Mouse (Mus musculus) MEL (cell line): ENCODE measurements around the gene Patz1. TPM values are rescaled to one million over a fixed set of nuclear protein-coding genes. Genes with fewer than 3 reads are reported as not detected.

Source experiments
- DNase-seq: peaks from one replicate; pipeline ENCODE4 v3.0.0; 2011; ENCODE audit warnings: low read depth, low spot score
- H3K27ac ChIP-seq: 2 replicates; pipeline ENCODE4 v1.5.1; 2012; ENCODE audit warnings: low read depth, mild to moderate bottlenecking, control low read depth, low read length, moderate library complexity; ENCODE audit not compliant: control insufficient read depth
- H3K27me3 ChIP-seq, 2 experiments: fragments of 150-350 bp in 1 of 2; sonication (generic) in 1 of 2; 2 replicates each; pipeline ENCODE4 v1.6.1; 2012; ENCODE audit warnings: low read length in 2 of 2, mild to moderate bottlenecking in 2 of 2, improper control_type of control experiment in 1 of 2, moderate library complexity in 1 of 2; ENCODE audit not compliant: insufficient read depth in 2 of 2, control insufficient read depth in 1 of 2
- H3K36me3 ChIP-seq, 2 experiments: 2 replicates each; pipeline ENCODE4 v1.6.1; 2012 to 2014; ENCODE audit warnings: low read length in 2 of 2, improper control_type of control experiment in 1 of 2, inconsistent platforms in 1 of 2, mild to moderate bottlenecking in 1 of 2; ENCODE audit not compliant: insufficient read depth in 2 of 2, control insufficient read depth in 1 of 2
- H3K4me1 ChIP-seq, 2 experiments: fragments of 150-350 bp in 1 of 2; sonication (generic) in 1 of 2; 2 replicates each; pipeline ENCODE4 v1.6.1; 2012; ENCODE audit warnings: low read length in 2 of 2, improper control_type of control experiment in 1 of 2, mild to moderate bottlenecking in 1 of 2; ENCODE audit not compliant: insufficient read depth in 2 of 2, control insufficient read depth in 1 of 2
- H3K4me3 ChIP-seq, 2 experiments: fragments of 150-350 bp in 1 of 2; sonication (generic) in 1 of 2; 2 replicates each; pipeline ENCODE4 v1.5.1; 2012; ENCODE audit warnings: low read depth in 2 of 2, low read length in 2 of 2, mild to moderate bottlenecking in 2 of 2, moderate library complexity in 2 of 2, control low read depth in 1 of 2, improper control_type of control experiment in 1 of 2; ENCODE audit not compliant: control insufficient read depth in 1 of 2, insufficient read depth in 1 of 2
- H3K79me2 ChIP-seq: 2 replicates; pipeline ENCODE4 v1.6.1; 2012; ENCODE audit warnings: mild to moderate bottlenecking, low read length, moderate library complexity; ENCODE audit not compliant: control insufficient read depth, poor library complexity, insufficient read depth
- H3K9ac ChIP-seq: 2 replicates; pipeline ENCODE4 v1.6.1; 2012; ENCODE audit warnings: low read depth, mild to moderate bottlenecking, control low read depth, low read length, moderate library complexity; ENCODE audit not compliant: control insufficient read depth, poor library complexity, severe bottlenecking
- H3K9me3 ChIP-seq: fragments of 150-350 bp; sonication (generic); replicated peaks from 2 replicates; pipeline ENCODE4 v1.6.1; 2012; ENCODE audit warnings: mild to moderate bottlenecking, low read length, improper control_type of control experiment, moderate library complexity; ENCODE audit not compliant: insufficient read depth
- CTCF ChIP-seq, 3 experiments: IDR thresholded peaks in 2 of 3; conservative IDR thresholded peaks in 1 of 3; 2 replicates each; pipeline ENCODE4 v1.5.1; 2011 to 2012; ENCODE audit warnings: low read length in 3 of 3, low read depth in 2 of 3, mild to moderate bottlenecking in 2 of 3, improper control_type of control experiment in 1 of 3, inconsistent platforms in 1 of 3, mixed read lengths in 1 of 3, moderate library complexity in 1 of 3; ENCODE audit not compliant: control insufficient read depth in 1 of 3, insufficient read depth in 1 of 3, poor library complexity in 1 of 3, severe bottlenecking in 1 of 3
- ELF1 ChIP-seq: IDR thresholded peaks from 2 replicates; pipeline ENCODE4 v1.6.1; 2014; ENCODE audit warnings: low read depth, mild to moderate bottlenecking, inconsistent platforms, low read length, improper control_type of control experiment, moderate library complexity
- EP300 ChIP-seq, 2 experiments: IDR thresholded peaks; 2 replicates each; pipeline ENCODE4 v1.6.1; 2011; ENCODE audit warnings: improper control_type of control experiment in 2 of 2, low read length in 2 of 2, low read depth in 1 of 2, mild to moderate bottlenecking in 1 of 2
- GATA1 ChIP-seq: IDR thresholded peaks from 2 replicates; pipeline ENCODE4 v1.6.1; 2011; ENCODE audit warnings: low read depth, low read length, improper control_type of control experiment
- HCFC1 ChIP-seq: IDR thresholded peaks from 2 replicates; pipeline ENCODE4 v1.6.1; 2012; ENCODE audit warnings: low read depth, mild to moderate bottlenecking, inconsistent platforms, low read length, improper control_type of control experiment, moderate library complexity
- KAT2A ChIP-seq: conservative IDR thresholded peaks from 2 replicates; pipeline ENCODE4 v1.6.1; 2012; ENCODE audit warnings: low read depth, low read length, improper control_type of control experiment, inconsistent platforms
- MAZ ChIP-seq: IDR thresholded peaks from 2 replicates; pipeline ENCODE4 v1.6.1; 2012; ENCODE audit warnings: low read depth, mild to moderate bottlenecking, inconsistent platforms, low read length, improper control_type of control experiment
- MXI1 ChIP-seq: IDR thresholded peaks from 2 replicates; pipeline ENCODE4 v1.6.1; 2011; ENCODE audit warnings: mild to moderate bottlenecking, low read depth, low read length, improper control_type of control experiment
- MYB ChIP-seq: IDR thresholded peaks from 2 replicates; pipeline ENCODE4 v1.6.1; 2011; ENCODE audit warnings: mild to moderate bottlenecking, low read depth, low read length, improper control_type of control experiment
- POLR2A ChIP-seq, 2 experiments: IDR thresholded peaks; 2 replicates each; pipeline ENCODE4 v1.6.1; 2011 to 2012; ENCODE audit warnings: low read length in 2 of 2, mild to moderate bottlenecking in 2 of 2, control low read depth in 1 of 2, improper control_type of control experiment in 1 of 2, low read depth in 1 of 2, moderate library complexity in 1 of 2; ENCODE audit not compliant: control insufficient read depth in 1 of 2, insufficient read depth in 1 of 2, poor library complexity in 1 of 2
- RAD21 ChIP-seq: IDR thresholded peaks from 2 replicates; pipeline ENCODE4 v1.6.1; 2011; ENCODE audit warnings: mild to moderate bottlenecking, low read depth, low read length, improper control_type of control experiment
- SIN3A ChIP-seq: IDR thresholded peaks from 2 replicates; pipeline ENCODE4 v1.6.1; 2012; ENCODE audit warnings: low read length, improper control_type of control experiment, inconsistent platforms
- SMC3 ChIP-seq: IDR thresholded peaks from 2 replicates; pipeline ENCODE4 v1.6.1; 2011; ENCODE audit warnings: low read depth, low read length, improper control_type of control experiment
- TAL1 ChIP-seq: IDR thresholded peaks from 2 replicates; pipeline ENCODE4 v1.6.1; 2012; ENCODE audit warnings: mild to moderate bottlenecking, inconsistent platforms, low read length, moderate library complexity, mixed read lengths
- TCF12 ChIP-seq: IDR thresholded peaks from 2 replicates; pipeline ENCODE4 v1.6.1; 2014; ENCODE audit warnings: low read depth, mild to moderate bottlenecking, inconsistent platforms, low read length, improper control_type of control experiment, moderate library complexity
- ZC3H11A ChIP-seq: IDR thresholded peaks from 2 replicates; pipeline ENCODE4 v1.6.1; 2012; ENCODE audit warnings: low read depth, mild to moderate bottlenecking, inconsistent platforms, low read length, improper control_type of control experiment
- ZKSCAN1 ChIP-seq: IDR thresholded peaks from 2 replicates; pipeline ENCODE4 v1.6.1; 2012; ENCODE audit warnings: low read depth, mild to moderate bottlenecking, inconsistent platforms, low read length, improper control_type of control experiment, moderate library complexity
- polyA plus RNA-seq, 2 experiments: library from polyadenylated mRNA; stranded (reverse) in 1 of 2; unstranded in 1 of 2; fragments of >175 nt in 1 of 2; fragments of >200 nt in 1 of 2; gene quantifications; 2 replicates each; pipeline versions ENCODE4 v1.2.1 to v1.2.4; 2012; ENCODE audit warnings: low replicate concordance in 2 of 2, low read depth in 1 of 2; ENCODE audit not compliant: insufficient read length in 2 of 2, insufficient read depth in 1 of 2, missing spikeins in 1 of 2
- total RNA-seq: library from RNA; depleted of rRNA; stranded (reverse); fragments of 300-350 nt; gene quantifications from 2 replicates; pipeline ENCODE4 v1.2.3, GENCODE M21; 2012

Patz1 gene
- total and polyA plus RNA-seq, 3 experiments = 63.1 to 63.5 TPM; not detected in 1

DNA sequence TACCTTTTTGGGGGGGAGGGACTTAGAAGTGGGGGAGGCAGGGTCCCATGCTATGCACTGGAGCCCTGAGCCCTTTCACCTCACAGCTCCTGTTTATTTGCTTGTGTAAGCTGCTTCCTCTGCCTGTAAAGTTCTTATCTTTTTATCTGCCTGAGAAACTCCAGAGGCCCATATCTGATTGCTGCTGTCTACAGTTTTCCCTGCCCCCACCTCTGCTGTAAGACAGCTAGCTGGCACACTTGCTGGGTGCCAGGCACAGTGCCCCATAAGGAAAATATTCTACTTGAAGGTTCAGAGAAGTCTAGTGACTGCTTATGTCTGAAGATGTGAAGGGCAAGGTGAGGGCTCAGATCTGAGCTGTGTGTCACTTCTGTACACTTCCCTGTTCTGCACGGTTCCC, 24.6 kb downstream of the Patz1 start (continued):
- peak; percentile 34 for TF ChIP-seq SIN3A

GRCm38 (mm10) chr11:3314148-3314547, 25.5 kb downstream of the Patz1 start:
- no peak for TF ChIP-seq ZKSCAN1
- peak in 1 of 2 experiments; percentile 57; a peak in 1 of 4 replicates for TF ChIP-seq EP300 (IDR thresholded peaks at IDR 0.05; ENCODE audit: low read depth in 1 of 2, low read length in 2 of 2)
- TF ChIP-seq GATA1 = no peak
- 0 out of 2 replicates have a peak, but pooled peaks have one; percentile 14 for TF ChIP-seq TCF12
- 0 out of 2 replicates have a peak, but pooled peaks have one; percentile 28 for TF ChIP-seq HCFC1
- TF ChIP-seq MXI1 = no peak
- peak; percentile 25; the same call in 1 of the 2 replicates for TF ChIP-seq SIN3A
- TF ChIP-seq SMC3 = peak; percentile 45; the same call in 1 of the 2 replicates
- peak; percentile 72; the same call in 1 of the 2 replicates for TF ChIP-seq MAZ
- no peak for TF ChIP-seq MYB
- TF ChIP-seq POLR2A (IDR thresholded peaks at IDR 0.05; ENCODE audit: control insufficient read depth in 1 of 2, insufficient read depth in 1 of 2, low read depth in 1 of 2, low read length in 2 of 2, poor library complexity in 1 of 2) = no peak
- TF ChIP-seq ELF1 = 0 out of 2 replicates have a peak, but pooled peaks have one; percentile 26
- TF ChIP-seq CTCF (IDR thresholded peaks at IDR 0.05 in 2 of 3, conservative IDR thresholded peaks at IDR 0.05 in 1 of 3; ENCODE audit: control insufficient read depth in 1 of 3, insufficient read depth in 1 of 3, low read depth in 2 of 3, low read length in 3 of 3, poor library complexity in 1 of 3, severe bottlenecking in 1 of 3) = peak; percentile 71 to 86 (median 83)
- peak; percentile 33 for TF ChIP-seq RAD21
- Histone ChIP-seq H3K79me2 (no peaks in the 10 kb centered on the region), H3K9me3 (no peaks in the 10 kb centered on the region), H3K4me3 (no peak overlapping the region), H3K27ac (peak overlapping the region; percentile 78), H3K4me1 (peaks cover 35 to 47% of the 10 kb centered on the region in 2 experiments), H3K9ac (no peak overlapping the region), H3K27me3 (no peaks in the 10 kb centered on the region), H3K36me3 (peaks cover 2 to 47% of the 10 kb centered on the region in 2 experiments; a peak in 3 of 4 replicates)
- DNase-seq = peak; percentile 91

DNA sequence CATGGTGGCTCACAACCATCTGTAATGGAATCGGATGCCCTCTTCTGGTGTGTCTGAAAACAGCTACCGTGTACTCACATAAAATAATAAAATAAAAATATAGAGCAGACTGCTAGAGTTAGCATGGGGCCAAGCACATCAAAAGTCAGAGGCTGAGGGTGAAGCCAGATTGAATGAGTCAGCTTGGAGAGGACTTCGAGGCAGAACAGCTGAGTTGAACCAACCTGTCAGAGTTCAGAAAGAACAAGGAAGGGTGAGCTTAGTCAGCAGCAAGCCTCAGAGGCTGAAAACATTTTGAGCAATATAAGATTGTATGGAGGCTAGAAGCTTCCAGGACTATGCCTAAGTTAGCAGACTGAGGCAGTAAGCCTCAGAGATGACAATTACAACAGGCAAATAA, 29.6 kb downstream of the Patz1 start:
- H3K79me2 ChIP-seq = no peaks in the 10 kb centered on the region
- H3K36me3 ChIP-seq = peaks cover 2 to 10% of the 10 kb centered on the region in 2 experiments; a peak in 3 of 4 replicates
- no peaks in the 10 kb centered on the region for H3K27me3 ChIP-seq
- H3K4me3 ChIP-seq = no peak overlapping the region
- peaks cover 7 to 9% of the 10 kb centered on the region in 2 experiments for H3K4me1 ChIP-seq
- no peaks in the 10 kb centered on the region for H3K9me3 ChIP-seq
- H3K27ac ChIP-seq = no peak overlapping the region
- DNase-seq = no peak
- TF ChIP-seq TAL1 (no peak), ZC3H11A (no peak), MAZ (no peak), MXI1 (no peak), KAT2A (no peak)
- H3K9ac ChIP-seq = no peak overlapping the region
